Mouse (Mus musculus) natural killer cell, adult 2 months (primary cell): ENCODE data around the gene Neurog3.
A peak's percentile ranks its signal among the peaks of the same experiment; 100 is the strongest.

Source experiments
- DNase-seq, 2 experiments: peaks; one replicate each; pipeline ENCODE4 v3.0.0; 2022; ENCODE audit warnings: low spot score in 2 of 2

The Neurog3 gene

DNA sequence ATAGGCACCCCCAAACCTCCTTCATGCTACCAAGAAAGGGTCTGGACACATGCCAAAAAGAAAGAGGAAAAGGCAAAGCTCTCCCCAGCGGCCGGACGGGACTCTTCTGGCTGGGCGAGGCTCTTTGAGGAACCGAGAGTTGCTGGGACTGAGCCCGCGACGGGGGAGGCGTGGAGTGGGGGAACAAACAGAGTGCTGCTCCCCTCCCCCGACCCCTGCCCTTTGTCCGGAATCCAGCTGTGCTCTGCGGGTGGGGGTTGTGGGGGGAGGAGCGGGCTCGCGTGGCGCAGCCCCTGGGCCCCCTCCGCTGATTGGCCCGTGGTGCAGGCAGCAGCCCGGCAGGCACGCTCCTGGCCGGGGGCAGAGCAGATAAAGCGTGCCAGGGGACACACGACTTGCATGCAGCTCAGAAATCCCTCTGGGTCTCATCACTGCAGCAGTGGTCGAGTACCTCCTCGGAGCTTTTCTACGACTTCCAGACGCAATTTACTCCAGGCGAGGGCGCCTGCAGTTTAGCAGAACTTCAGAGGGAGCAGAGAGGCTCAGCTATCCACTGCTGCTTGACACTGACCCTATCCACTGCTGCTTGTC is at the start of gene Neurog3:
Gene Neurog3, plus strand, starts transcription at position 400 of the 591 bp plus-strand sequence.
- DNase-seq: no peak

DNA sequence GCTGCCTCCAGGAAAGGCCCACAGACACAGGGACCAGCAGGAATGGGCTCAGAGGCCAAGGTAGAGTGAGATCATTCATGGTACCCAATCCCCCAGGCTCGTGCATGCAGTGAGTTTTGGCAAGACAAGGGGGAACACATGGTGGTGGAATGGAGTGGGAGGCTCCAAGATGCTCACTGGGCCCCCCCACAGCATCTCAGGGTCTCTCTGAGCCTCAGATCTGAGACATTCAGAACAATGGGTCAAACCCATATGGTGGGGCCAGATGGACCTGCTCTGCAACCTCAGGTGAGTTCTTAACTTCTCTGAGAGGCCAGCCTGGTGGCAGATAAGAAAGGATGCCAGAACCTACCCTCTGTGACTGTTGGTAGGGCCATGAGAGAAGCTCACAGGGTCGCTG is 46.8 kb upstream of the Neurog3 start:
- DNase-seq: no peak

DNA sequence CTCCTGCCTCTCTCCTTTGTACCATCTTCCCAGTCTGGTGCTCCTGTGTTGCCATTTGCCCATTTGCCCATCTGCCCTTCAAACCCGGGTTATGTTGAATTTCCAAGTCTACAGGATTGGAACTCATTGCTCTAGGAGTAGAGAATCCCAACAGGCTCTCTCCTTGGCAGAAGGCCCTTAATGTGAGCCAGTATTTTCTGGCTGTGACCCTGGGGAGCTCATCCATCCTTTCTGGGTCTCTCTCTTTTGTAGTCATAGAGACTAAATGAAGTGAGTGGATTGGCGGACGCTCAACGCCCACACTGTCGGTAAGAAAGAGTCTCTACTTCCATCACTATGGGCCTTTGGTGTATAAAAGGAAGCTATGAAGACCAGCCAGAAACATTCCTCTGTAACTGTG is 46.1 kb upstream of the Neurog3 start:
- DNase-seq: no peak

DNA sequence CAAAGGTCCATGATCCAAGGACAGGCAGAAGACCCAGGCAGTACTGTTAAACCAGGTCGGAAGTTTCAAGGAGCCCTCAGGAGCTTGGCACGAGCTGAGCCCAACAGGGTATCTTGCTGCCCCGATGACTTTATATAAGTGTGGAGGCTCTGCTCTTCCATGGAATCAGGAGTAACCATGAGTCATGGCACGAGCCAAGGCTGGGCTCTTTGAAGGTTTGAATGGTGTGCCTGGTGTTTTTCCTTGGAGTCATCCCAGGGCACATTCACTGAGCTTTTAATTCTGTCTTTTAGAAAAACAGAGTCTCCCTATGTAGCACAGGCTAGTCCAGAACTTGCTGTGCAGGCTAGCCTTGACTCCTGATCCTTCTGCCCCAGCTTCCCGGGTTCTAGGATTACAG is 44.5 kb upstream of the Neurog3 start:
- DNase-seq: no peak

DNA sequence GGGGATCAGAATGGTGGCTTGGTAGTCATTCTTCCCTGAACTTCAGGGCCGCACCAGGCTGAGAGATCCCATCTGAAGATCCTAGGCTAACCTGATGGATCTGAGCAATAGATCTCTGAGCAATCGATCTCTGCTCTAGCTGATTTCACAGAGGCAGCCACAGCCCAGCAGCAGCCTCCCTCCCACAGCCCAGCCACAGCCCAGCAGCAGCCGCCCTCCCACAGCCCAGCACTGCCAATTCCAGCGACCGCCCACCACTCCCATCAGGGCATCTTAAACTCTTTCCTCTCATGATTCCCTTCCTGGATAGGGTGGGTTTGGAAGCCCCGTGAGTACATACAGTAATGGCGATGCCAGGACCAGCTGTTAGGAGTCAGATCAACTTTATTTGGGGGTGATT is 43.8 kb upstream of the Neurog3 start:
- no peak for DNase-seq

DNA sequence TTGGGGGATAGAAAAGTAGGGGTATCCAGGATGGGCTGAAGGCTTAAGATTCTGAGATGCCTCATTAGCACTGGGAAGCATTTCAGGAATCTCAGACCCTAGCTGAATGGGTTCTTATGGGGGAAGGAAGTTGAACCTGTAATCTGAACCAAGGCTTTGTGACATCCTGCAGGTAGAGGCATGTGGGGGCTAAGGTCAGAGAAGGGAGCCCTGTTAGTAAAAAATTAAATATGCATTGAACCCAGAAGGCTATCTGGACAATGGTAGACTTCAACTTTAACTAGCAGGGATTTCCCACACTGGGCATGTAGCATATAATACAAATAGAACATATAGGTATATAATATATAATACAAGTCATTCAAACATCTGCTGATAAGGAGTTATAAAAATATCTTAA is 43.4 kb upstream of the Neurog3 start:
- no peak for DNase-seq

DNA sequence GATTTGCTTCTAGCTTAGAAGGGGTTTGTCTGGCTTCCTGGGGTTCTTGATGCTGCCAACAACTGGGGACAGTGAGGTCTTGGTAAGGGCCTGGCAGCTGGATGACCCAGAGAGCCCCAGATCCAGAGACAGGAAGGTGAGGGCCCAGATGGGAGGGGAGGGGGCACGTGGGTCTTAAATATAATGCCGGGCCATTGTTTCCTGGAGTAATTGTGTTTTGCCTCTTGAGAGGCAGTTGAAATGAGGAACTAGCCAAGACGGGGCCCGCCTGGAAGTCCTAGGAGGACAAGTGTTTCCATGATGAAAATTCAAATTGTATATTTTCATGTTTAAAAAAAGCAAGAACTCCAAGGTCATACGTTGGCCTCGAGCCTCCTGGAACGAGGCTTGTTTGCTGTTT is 39.0 kb upstream of the Neurog3 start:
- no peak for DNase-seq

DNA sequence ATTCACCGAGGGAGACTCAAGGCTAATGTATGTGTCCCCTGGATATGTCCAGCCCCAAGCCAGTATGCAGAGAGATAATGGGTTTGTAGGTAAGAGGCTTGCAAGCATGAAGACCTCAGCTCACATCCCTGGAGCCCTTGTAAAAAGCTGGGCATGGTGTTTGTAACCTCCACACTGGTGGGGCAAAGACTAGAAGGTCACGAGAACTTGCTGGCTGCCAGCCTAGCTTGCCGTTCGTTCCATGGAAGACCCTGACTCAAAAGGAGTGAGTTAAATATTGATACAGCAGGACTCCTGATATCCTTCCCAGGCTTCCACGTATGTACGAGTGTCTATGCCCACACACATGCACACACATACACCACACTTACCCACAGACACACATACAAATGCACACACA is 38.5 kb upstream of the Neurog3 start:
- no peak for DNase-seq

DNA sequence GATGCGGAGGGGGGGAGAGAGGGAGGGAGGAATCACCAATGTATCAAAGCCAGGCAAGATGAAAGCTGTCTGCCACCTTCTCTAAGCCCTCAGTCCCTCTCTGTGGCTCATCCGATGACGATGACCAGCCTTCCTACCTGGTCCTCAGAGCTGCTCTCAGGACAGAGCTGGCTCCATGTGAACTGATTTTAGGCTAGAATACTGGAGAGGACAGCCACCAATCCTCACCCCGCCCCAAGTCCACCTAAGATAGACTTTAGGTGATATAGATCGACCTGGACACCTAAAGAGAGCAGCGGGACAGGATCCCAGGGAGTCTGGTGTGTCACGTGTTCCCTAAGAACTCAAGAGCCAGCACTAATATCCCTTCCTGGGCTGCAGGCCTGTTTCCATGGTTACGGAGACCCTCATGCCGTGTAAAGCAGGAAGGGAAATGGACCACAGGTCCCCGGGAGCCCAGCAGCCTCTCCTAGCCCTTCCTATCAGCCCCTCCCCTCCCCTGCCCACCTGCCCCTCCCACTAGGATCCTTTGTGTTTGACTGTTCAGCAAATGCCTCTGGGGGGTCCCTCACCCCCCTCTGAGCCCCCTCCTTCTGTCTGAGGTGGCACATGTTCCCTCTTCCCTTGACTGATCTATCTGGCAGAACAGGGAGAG is 33.0 kb upstream of the Neurog3 start:
- no peak for DNase-seq

DNA sequence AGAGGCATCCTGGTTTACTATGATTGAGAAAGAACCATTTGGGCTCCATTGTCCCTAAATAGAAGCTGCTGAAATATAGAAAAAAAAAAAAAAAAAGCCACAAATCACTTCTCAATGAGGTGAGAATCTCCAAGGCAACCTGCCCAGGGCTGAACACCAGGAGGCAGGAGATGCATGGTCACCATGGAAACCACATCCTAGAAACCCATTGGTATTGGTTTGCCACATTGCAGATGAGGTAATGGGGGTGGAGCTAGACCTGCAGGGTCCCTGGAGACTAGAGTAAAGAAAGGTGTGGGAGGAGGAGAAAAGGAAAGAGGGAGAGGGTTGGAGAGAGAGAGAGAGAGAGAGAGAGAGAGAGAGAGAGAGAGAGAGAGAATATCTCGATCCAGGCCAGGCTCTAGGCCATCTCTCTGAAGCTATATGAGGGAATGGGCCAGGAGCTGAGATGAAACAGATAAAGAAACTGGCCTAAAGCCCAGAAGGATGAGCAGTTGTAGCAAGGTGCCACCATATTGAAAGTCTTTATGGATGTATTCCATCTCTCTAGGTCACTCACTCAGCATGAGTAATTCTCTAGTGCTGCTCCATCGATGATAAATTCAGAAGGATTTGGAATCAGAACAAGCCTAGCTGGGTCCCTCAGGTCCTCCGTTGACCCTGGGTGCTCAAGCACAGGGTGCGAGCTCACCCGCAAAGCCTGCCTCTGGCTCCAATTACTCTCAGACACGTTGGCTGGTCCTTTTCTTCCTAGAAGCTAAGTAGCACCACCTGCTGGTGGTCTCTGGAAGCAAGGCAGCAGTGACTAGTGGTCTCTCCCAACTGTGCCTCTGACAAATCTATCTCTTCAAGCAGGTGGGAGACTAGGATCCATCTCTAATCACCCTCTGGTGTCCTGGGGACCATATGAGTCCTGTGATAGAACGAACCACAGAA is 31.1 kb upstream of the Neurog3 start:
- peak; percentile 16 to 48 for DNase-seq

DNA sequence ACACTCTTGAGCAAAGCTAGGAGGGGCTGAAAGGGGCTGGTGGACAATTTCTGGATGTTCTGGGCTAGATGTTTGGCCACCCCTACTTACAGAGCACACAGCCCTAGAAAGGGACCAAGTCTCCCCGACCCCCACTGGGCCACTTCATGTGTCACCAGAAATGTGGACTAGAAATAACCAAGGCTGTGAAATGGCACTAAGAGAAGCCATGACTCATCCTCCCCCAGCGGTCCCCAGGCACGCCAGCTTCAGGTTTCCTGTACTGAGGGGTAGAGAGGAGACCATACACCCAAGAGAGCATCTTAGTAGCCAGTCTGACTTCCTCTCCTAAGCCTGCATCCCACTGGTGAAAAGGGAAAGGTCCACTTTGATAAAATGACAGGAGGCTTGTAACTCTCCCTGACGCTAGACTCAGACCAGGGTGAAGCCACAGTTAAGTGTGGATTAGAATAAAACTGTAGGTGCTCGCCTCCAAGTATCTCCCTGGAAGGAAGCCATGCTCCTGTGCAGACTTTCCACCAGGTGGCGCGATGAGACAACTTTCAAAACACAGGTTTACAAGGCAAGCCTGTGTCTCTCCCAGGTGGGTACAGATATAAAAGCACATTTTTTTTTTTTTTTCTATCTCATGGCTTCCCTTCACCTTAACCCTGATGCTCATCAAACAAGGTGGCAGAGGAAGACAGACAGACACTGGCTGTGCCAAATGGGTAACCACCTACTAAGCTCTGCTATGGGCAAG is 27.9 kb upstream of the Neurog3 start:
- DNase-seq: peak; percentile 25 to 56

DNA sequence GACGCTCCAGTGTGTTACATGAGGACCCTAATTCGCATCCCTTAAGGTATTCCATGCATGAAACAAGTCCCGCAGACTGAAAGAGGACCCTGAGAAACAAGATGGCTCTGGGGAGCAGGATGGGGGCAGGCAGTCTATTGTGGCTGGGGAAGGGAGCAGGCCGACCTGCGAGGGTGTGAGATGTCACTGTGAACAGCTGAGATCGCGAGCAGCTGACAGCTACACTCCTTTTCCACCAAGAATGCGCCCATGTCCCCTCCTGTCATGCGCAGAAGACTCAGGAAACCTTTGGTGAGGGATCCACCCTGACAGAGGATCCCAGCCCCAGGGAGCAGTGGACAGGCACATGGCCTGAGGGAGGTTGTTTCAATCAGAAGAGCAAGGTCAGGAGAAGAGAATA is 25.8 kb upstream of the Neurog3 start:
- DNase-seq: no peak

DNA sequence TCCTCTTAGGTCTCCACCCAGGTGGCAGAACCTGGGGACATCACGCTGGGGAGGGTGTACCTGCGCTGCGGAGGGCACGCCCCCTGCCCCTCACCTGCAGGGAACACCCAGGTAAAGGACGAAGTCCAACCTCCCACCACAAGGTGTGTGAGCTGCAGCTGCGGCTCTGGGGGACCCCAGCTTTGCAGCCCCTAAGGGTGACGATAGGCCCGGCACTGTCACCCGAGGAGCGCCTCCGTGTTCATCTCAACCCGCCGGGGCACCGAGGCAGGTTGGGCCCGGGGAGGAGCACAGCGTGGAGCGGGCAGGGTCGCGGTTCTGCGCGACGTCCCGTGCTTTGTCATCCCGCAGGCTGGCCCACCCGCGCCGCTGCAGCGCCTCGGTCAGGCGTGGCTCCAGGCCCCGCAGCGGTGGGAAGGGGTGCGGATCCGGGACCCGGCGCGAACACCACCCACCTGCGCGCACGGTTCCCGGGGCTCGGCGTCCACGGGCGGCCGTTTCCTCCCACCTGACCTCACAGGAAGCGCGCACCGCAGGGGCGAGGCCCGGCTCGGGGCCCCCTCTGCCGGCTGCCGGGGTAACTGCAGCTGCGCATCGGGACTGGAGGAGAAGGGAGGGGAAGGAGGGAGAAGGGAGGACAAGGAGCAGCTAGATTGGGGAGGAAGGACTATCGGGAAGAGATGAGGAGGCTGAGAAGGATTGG is 22.2 kb upstream of the Neurog3 start:
- peak; percentile 49 to 72 for DNase-seq

DNA sequence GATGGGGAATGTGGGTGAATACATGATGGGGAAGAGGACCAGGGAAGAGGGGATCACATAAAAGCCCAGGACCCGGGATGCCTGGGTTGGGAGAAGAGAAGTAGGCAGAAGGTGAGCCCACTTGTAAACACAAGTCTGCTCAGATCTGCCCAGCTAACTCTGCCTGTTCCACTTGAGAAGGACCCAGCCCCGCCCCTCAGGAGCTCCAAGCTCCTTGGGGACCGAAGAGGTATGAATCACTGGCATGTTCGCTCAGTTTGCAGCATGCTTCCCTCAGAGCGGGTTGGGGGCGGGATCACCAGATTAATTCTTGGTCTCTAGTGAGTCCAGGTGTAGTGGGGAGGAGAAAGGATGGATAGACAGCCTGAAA is 21.7 kb upstream of the Neurog3 start:
- no peak for DNase-seq

DNA sequence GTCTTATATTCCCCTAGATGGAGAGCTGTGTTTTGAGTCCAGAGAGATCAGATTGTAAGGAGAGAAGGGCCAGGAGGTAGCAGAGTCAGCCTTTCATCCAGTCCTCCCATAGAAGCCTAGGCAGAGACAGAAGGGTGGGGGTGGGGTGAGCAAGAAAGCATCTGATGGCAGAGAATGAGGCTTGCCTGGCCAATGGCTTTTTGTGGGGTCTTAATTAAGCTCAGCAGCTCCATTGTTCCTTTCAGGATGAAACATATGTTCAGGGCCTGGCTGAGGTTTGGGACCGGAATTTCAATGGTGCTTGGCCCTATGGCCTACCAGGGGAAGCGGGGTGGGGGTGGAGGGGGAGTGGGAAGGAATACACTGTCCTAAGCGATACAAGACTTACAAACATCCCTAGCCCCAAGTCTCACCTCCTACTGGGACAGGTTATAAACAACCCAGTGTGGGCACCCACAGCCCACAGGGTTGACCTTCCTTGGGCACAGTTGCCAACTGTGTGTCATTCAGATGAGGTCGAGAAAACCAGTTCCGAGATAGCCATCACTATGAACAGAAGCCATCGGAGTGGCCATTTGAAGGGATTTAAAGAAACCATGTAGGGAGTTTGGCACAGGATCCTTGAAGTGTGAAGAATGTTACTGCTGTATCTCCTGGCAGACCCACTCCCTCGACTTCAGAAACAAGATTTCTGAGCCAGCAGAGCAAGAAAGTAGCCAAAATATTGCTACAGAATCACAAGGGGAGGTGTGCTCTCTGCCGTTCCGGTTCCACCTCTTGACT is 18.8 kb upstream of the Neurog3 start:
- DNase-seq: no peak

DNA sequence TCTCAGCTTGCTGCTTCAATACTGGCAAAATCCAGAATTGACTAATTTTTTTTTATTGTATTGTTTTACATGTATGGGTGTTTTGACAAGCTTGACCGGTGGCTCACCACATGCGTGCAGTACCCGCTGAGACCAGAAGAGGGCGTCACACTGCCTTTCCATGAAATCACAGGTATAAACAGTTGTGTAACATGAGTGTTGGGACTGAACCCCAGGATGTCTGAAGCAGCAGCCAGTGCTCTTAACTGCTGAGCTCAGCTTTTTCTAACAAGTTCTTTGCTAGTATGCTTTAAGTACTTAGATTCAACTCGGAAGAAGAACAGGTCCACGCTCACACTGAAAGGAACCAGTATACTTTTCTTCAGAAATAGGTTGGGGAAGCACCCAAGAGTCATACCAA is 5.8 kb upstream of the Neurog3 start:
- no peak for DNase-seq

DNA sequence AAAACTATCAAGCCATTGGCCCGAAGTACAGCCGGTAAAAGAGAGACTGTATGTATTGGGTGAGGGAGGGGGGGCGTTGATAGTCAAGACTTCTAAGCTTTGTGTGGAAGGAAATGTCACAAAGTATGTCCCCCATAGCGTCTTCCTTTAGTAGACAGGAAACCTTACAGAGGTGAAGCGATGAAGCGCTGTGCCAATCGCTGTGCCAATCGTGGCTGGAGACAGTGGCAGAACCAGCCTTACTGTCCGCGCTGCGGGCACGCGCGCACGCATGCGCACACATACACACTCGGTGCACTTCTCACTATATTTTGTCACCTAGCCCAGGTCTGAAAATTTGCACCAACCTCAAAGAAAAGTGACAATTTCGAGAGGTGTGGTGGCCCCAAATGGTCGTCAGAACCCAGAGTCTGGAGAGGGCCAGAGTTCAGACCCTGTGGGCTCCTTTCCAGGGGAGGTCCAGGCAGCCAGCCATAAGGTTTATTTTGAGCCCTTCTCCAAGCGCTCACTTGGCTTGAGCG is 5.1 kb upstream of the Neurog3 start:
- no peak for DNase-seq

DNA sequence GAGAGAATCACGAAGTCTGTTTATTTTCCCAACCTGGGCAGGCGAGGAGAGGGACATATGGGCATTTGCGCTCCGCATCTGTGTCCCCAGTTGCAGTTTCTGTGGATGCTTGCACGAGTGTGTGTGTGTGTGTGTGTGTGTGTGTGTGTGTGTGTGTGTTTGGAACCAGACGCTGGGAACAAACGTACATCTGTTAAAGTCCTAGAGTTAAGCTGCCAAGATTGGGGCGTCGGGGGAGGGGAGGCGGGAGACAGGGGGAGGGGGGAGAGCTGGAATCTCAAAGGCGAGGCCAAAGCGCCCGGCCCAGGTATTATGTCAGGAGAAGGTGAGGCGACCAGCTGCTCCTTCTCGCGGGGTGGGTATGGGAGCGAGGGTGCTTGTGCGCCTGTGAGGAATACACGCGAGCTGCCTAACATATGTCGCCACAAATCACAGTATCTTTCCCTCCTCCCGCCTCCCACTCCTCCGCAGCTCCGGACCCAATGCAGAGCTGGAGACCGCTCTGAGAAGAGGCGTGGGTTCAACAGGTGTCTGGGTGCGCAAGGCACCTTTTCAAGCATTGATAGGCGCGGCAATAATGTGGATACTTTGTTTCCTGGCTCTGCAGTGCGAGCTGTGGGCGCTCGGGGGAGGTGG is 4.5 kb upstream of the Neurog3 start:
- no peak for DNase-seq

DNA sequence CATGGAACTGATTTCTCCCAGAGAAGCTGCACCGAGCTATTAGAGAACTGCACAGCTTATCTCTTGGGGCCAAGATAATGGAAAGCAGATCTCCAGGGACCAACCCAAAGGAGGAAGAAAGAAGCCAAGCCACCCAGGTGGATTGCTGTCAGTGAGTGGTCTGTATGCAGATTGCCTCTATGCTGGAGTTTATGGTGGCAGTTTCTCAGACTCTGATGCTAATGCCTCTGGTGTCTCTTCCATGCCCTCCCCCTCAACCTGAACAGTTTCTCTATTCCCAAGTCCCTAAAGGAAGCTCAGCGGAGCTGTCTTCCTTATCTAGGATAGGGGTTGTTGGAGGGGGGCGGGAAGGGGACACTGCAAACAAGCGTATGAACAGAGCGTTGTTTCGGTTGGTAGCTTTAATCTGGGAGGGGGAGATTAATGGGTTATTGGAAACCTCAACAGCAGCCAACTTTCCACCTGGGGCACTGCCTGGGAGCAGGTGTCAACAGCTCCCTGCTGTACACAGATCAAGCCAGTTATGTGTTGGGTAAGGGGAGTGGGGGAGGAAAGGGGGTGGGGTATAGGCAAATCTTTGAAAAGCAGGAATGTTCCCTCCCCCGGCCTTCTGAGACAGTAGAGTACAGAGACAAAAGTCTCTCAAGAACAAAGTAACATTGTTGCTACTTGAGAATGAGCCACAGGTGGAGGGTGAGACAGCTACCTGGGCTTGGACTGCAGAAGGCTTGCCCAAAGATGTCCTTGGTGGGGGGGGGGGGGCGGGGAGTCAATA is 3.0 kb downstream of the Neurog3 start:
- DNase-seq: no peak
